Mouse (Mus musculus): ENCODE results near the gene Stox2.

DNA sequence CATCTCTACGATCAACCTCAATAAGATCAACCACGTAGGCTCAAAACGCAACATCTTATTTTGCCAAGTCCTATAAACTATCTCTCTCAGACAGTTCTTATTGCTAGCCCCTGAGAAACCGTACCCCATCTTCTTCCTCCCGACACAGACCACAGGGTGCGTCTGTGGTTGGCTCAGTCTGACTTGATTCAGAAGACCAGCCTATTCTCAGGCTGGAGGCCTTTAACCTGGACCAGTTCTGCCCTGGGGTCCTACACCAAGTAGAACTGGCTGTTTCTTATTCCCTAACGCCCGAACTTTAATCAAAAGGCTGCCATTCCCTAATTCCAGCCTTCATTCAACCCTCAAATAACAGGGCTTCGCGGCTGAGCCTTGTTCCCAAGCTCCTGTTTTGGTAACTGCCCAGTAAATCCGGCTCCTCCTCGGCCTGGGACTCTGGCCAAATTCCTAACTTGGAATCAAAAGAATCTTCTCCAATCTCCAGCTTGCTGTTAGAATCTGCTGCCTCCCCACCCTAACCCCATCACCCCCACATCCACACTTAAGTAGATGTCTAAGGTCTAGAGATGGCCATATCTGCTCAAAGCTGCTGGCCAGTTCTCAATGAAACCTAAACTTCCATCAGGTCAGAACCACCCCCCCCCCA is 91.5 kb downstream of the Stox2 start:
- TF ChIP-seq CTCF (IDR thresholded peaks at IDR 0.05; ENCODE audit: low read depth) (no peak), EP300 (IDR thresholded peaks at IDR 0.05; ENCODE audit: low read depth) (no peak)
